Mouse (Mus musculus) bone marrow, adult 2 months (tissue): ENCODE results near the gene Dgkb.

Experiments used
- CTCF ChIP-seq: fragments of 200-500 bp; IDR thresholded peaks from 2 replicates; pipeline ENCODE4 v1.5.1; 2011; ENCODE audit warnings: low read length, control low read depth; ENCODE audit not compliant: control insufficient read depth, insufficient read depth
- POLR2A ChIP-seq: fragments of 200-500 bp; IDR thresholded peaks from 2 replicates; pipeline ENCODE4 v1.6.1; 2011; ENCODE audit warnings: low read depth, mild to moderate bottlenecking, control low read depth, low read length, borderline replicate concordance; ENCODE audit not compliant: control insufficient read depth

- no peak for TF ChIP-seq CTCF
- no peak for TF ChIP-seq POLR2A
Measured at GRCm38 (mm10) chr12:37956193-37956592, 138.7 kb downstream of the Dgkb start.
